Mouse (Mus musculus): ENCODE data around the gene Prkrip1. TPM values are rescaled to one million over a fixed set of nuclear protein-coding genes. Genes with fewer than 3 reads are reported as not detected.

The Prkrip1 gene
- polyA plus RNA-seq (2014; fragmentation: Illumina TruSeq; extraction: RNeasy Lipid Tissue Mini Kit (QIAGEN cat#74804); ENCODE audit: low read depth, low replicate concordance): 25.3 TPM

DNA sequence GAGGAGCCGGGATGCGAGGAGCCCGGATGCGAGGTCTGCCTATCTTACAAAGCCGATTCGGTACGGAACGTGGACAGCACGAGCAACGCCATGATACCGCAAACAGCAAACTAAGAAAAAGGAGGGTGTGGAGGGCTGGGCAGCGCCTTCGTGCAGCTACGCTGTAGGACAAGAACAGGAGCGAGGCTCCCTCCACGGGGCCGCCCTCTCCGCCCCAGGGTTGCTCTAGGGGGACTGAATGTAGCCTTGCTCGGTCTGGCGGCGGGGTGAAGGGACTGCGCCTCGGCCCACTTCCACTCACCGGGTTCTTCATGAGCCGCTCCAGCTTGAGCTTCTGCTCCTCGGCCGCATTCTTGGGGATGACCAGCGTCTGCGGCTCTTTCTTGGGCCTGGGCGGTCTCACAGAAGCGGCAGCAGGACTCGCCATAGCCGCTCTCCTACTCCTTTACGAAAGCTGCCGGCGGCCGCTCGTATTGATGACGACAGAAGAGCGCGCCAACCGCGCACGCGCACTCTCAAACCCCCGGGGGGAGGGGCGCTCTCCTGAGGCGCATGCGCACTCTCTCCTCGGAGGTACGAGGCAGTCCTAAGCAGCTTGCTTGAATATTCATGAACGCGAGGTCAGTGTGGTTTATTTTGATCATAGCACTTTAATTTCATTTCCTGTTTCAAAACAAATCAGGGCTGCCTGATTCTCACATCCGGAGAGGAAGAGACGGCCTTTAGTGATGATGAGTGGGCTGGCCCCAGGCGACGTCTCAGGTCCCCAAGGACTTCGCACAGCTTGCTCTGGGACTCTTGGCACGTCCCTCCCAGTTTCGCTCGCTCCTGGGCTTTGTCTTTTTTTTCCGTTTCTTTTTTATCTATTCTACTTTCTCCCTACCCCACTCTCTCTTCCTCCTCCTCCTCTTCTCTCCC is at the start of gene Prkrip1:
Prkrip1 (minus strand) TSS at position 490 of the 918 bp plus-strand sequence.

DNA sequence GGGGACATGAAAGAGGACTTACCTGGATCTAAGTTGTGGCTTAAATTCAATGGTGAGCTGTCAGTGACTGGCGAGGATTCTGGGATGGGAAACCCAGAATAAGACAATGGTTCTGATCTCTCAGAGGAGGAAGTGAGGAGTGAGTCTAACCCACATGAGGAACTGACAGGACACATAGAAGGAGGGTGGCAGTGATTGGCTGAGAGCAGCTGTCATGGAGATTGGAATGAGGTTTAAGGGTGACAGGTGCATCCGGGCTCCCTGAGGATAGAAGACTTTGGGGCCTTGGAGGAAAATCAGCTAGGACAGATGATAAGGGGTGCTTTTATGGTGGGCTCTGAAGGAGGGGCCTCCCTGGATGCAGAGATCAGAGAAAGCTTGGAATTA is 47.7 kb upstream of the Prkrip1 start, which contains the start of gene Sh2b2:
Sh2b2 (minus strand) TSS at position 105 of the 387 bp plus-strand sequence.

DNA sequence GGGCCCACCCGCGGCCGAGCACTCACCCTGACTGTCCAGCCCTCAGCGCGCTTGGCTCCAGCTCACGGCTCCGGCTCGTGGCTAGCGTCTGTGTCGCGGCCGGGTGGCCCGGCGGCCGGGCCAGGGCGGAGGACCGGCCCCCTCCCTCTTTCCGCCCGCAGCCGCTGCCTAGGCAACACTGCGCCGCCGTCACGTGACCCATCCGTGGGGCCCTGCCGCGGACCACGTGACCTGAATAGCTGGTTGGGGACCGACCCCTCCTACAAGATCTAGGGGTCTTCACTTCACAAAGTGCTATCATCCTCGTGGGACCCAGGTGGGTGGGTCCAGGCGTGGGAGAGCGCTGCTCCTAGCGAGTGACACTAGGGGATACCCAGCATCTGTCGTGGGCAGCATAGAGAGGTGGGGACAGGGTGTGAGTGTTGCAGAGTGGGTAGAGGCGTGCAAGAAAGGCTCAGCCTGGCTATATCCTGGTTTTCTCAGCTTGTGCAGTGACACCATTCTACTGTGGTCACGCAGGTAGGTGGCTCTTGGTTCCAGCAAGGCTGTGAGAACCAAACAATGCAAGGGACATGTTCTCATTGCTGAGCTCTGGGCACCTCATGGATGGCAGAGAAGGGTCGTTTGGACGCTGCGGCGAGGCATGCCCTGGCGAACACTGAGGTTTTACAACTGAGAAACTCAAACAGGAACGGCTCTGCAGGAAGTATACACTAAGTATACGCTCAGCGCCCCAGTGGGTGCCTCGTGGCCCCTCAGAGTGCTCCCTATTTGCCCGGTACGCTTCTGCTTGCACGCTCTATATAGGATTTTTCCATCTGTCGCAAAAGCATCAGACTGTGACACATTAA is 28.0 kb downstream of the Prkrip1 start, which contains the start of gene Orai2:
Orai2 (minus strand) TSS at position 202 of the 851 bp plus-strand sequence.

DNA sequence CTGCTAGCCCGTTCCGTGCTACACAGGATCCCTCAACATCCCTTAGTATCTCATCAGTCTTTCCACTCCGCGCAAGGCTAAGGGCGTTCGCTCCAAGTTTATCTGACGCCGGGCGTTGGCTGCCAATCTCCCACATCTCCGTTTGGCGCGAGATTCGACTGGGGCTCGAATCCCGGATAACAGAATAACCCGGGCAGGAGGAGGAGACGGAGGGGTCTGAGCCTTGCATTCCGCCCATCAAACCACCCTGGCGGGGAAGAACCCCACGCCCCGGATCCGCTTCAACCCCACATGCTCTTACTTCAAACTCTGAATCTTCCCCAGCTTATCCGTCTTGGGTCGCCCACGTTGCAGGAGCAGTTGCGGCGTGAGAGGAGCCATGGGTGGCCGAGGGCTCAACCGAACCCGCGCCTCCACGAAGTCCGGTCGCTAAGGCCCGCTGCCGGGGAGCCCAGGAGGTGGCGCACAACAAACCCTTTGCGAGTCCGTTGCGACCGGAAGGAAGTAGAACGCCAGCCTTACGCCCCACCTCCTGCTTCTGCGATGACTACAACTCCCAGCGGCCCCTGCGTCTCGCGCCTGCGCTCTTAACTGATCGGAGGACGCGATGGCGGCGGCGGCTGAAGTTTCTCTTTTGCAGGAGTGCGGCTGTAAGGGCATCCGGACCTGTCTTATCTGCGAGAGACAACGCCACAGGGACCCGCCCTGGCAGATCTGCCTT is 63.0 kb downstream of the Prkrip1 start, which contains the start of the genes Lrwd1 and Alkbh4:
Lrwd1 (minus strand) TSS at position 504 of the 721 bp plus-strand sequence.
Alkbh4 (plus strand) TSS at position 576 of the 721 bp plus-strand sequence.

Other genes starting within 250 kb of the Prkrip1 start
- 7.0 TPM for gene Ssc4d, start 224.4 kb downstream of the Prkrip1 start, polyA plus RNA-seq (2014; fragmentation: Illumina TruSeq; extraction: RNeasy Lipid Tissue Mini Kit (QIAGEN cat#74804); ENCODE audit: low read depth, low replicate concordance)
- gene Zp3, start 218.9 kb downstream of the Prkrip1 start, polyA plus RNA-seq (2014; fragmentation: Illumina TruSeq; extraction: RNeasy Lipid Tissue Mini Kit (QIAGEN cat#74804); ENCODE audit: low read depth, low replicate concordance): not detected
- 29.3 TPM for gene Dtx2, start 204.2 kb downstream of the Prkrip1 start, polyA plus RNA-seq (2014; fragmentation: Illumina TruSeq; extraction: RNeasy Lipid Tissue Mini Kit (QIAGEN cat#74804); ENCODE audit: low read depth, low replicate concordance)
- 35.5 TPM for gene Upk3b, start 160.5 kb downstream of the Prkrip1 start, polyA plus RNA-seq (2014; fragmentation: Illumina TruSeq; extraction: RNeasy Lipid Tissue Mini Kit (QIAGEN cat#74804); ENCODE audit: low read depth, low replicate concordance)
- gene Upk3bl, start 144.5 kb downstream of the Prkrip1 start, polyA plus RNA-seq (2014; fragmentation: Illumina TruSeq; extraction: RNeasy Lipid Tissue Mini Kit (QIAGEN cat#74804); ENCODE audit: low read depth, low replicate concordance): not detected
- 12.6 TPM for gene Rasa4, start 115.0 kb downstream of the Prkrip1 start, polyA plus RNA-seq (2014; fragmentation: Illumina TruSeq; extraction: RNeasy Lipid Tissue Mini Kit (QIAGEN cat#74804); ENCODE audit: low read depth, low replicate concordance)
- gene Polr2j, start 82.3 kb downstream of the Prkrip1 start, polyA plus RNA-seq (2014; fragmentation: Illumina TruSeq; extraction: RNeasy Lipid Tissue Mini Kit (QIAGEN cat#74804); ENCODE audit: low read depth, low replicate concordance): 89.6 TPM
- gene Lrwd1, start 62.9 kb downstream of the Prkrip1 start, polyA plus RNA-seq (2014; fragmentation: Illumina TruSeq; extraction: RNeasy Lipid Tissue Mini Kit (QIAGEN cat#74804); ENCODE audit: low read depth, low replicate concordance): 15.6 TPM
- 6.9 TPM for gene Alkbh4, start 62.8 kb downstream of the Prkrip1 start, polyA plus RNA-seq (2014; fragmentation: Illumina TruSeq; extraction: RNeasy Lipid Tissue Mini Kit (QIAGEN cat#74804); ENCODE audit: low read depth, low replicate concordance)
- 5.1 TPM for gene Orai2, start 28.2 kb downstream of the Prkrip1 start, polyA plus RNA-seq (2014; fragmentation: Illumina TruSeq; extraction: RNeasy Lipid Tissue Mini Kit (QIAGEN cat#74804); ENCODE audit: low read depth, low replicate concordance)
- gene Sh2b2, start 47.6 kb upstream of the Prkrip1 start, polyA plus RNA-seq (2014; fragmentation: Illumina TruSeq; extraction: RNeasy Lipid Tissue Mini Kit (QIAGEN cat#74804); ENCODE audit: low read depth, low replicate concordance): 12.9 TPM

All from adipose tissue, adult 10 weeks (tissue).